Mouse (Mus musculus) MEL (cell line): ENCODE results near the gene Dapk3.

Experiments used
- BHLHE40 ChIP-seq: IDR thresholded peaks from 2 replicates; pipeline ENCODE4 v1.6.1; 2012; ENCODE audit warnings: low read depth, mild to moderate bottlenecking, inconsistent platforms, low read length, improper control_type of control experiment, borderline replicate concordance
- CHD1 ChIP-seq: IDR thresholded peaks from 2 replicates; pipeline ENCODE4 v1.6.1; 2012; ENCODE audit warnings: low read depth, mild to moderate bottlenecking, inconsistent platforms, low read length, improper control_type of control experiment
- CTCF ChIP-seq, 3 experiments: IDR thresholded peaks in 2 of 3; conservative IDR thresholded peaks in 1 of 3; 2 replicates each; pipeline ENCODE4 v1.5.1; 2011 to 2012; ENCODE audit warnings: low read length in 3 of 3, low read depth in 2 of 3, mild to moderate bottlenecking in 2 of 3, improper control_type of control experiment in 1 of 3, inconsistent platforms in 1 of 3, mixed read lengths in 1 of 3, moderate library complexity in 1 of 3; ENCODE audit not compliant: control insufficient read depth in 1 of 3, insufficient read depth in 1 of 3, poor library complexity in 1 of 3, severe bottlenecking in 1 of 3
- EP300 ChIP-seq, 2 experiments: IDR thresholded peaks; 2 replicates each; pipeline ENCODE4 v1.6.1; 2011; ENCODE audit warnings: improper control_type of control experiment in 2 of 2, low read length in 2 of 2, low read depth in 1 of 2, mild to moderate bottlenecking in 1 of 2
- ETS1 ChIP-seq: IDR thresholded peaks from 2 replicates; pipeline ENCODE4 v1.6.1; 2012; ENCODE audit warnings: low read depth, mild to moderate bottlenecking, inconsistent platforms, low read length, improper control_type of control experiment, moderate library complexity
- MAFK ChIP-seq: IDR thresholded peaks from 2 replicates; pipeline ENCODE4 v1.6.1; 2011; ENCODE audit warnings: low read depth, mild to moderate bottlenecking, low read length, improper control_type of control experiment, borderline replicate concordance
- MAX ChIP-seq: IDR thresholded peaks from 2 replicates; pipeline ENCODE4 v1.6.1; 2011; ENCODE audit warnings: low read length, improper control_type of control experiment
- POLR2A ChIP-seq, 2 experiments: IDR thresholded peaks; 2 replicates each; pipeline ENCODE4 v1.6.1; 2011 to 2012; ENCODE audit warnings: low read length in 2 of 2, mild to moderate bottlenecking in 2 of 2, control low read depth in 1 of 2, improper control_type of control experiment in 1 of 2, low read depth in 1 of 2, moderate library complexity in 1 of 2; ENCODE audit not compliant: control insufficient read depth in 1 of 2, insufficient read depth in 1 of 2, poor library complexity in 1 of 2
- SIN3A ChIP-seq: IDR thresholded peaks from 2 replicates; pipeline ENCODE4 v1.6.1; 2012; ENCODE audit warnings: low read length, improper control_type of control experiment, inconsistent platforms
- SMC3 ChIP-seq: IDR thresholded peaks from 2 replicates; pipeline ENCODE4 v1.6.1; 2011; ENCODE audit warnings: low read depth, low read length, improper control_type of control experiment
- TBP ChIP-seq: IDR thresholded peaks from 2 replicates; pipeline ENCODE4 v1.8.0; 2011; ENCODE audit warnings: low read depth, low read length, improper control_type of control experiment
- ZKSCAN1 ChIP-seq: IDR thresholded peaks from 2 replicates; pipeline ENCODE4 v1.6.1; 2012; ENCODE audit warnings: low read depth, mild to moderate bottlenecking, inconsistent platforms, low read length, improper control_type of control experiment, moderate library complexity

DNA sequence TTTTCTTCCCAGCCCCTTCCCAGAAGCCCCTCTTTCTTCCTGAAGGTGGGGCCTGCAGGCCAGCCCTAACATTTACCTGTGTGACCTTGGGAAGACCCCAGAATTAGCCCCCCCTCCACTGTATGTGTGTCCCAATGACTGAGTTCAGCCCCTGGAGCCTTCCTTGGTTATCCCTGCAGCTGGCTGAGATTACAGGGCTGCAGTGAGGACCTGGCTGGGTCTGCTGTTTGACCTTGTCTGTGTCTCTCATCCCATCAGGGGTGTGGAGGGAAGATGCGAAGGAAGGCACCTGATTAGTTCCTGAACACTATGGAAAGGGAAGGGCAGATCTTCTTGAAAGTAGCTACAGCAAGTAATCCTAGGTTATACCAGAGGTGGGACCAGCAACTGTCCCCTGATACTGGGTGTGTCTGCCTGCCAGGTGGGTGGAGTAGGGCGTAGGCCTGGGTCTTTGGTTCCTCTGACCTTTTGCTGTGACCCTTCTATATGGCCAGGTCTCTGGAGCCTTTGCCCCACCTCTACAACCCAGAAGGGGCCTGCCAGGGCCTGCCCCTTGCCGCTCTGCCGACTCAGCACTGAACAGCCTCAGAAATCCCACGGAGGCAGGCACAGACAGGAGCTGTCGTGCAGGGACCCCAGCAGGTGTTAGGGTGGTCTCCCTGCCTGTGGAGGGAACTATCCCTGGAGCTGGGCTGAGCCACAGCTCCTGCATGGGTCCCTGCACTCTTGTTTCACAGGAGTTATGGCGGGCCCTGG lies 41.2 kb upstream of the Dapk3 start:
- TF ChIP-seq CTCF (IDR thresholded peaks at IDR 0.05 in 2 of 3, conservative IDR thresholded peaks at IDR 0.05 in 1 of 3; ENCODE audit: control insufficient read depth in 1 of 3, insufficient read depth in 1 of 3, low read depth in 2 of 3, low read length in 3 of 3, poor library complexity in 1 of 3, severe bottlenecking in 1 of 3): no peak
- no peak for TF ChIP-seq POLR2A (IDR thresholded peaks at IDR 0.05; ENCODE audit: control insufficient read depth in 1 of 2, insufficient read depth in 1 of 2, low read depth in 1 of 2, low read length in 2 of 2, poor library complexity in 1 of 2)
- no peak for TF ChIP-seq CHD1
- no peak for TF ChIP-seq MAFK
- TF ChIP-seq BHLHE40: no peak
- TF ChIP-seq EP300 (IDR thresholded peaks at IDR 0.05; ENCODE audit: low read depth in 1 of 2, low read length in 2 of 2): no peak
- TF ChIP-seq SMC3: no peak
- no peak for TF ChIP-seq MAX
- TF ChIP-seq SIN3A: no peak
- no peak for TF ChIP-seq ZKSCAN1
- TF ChIP-seq TBP: no peak
- TF ChIP-seq ETS1: no peak
